Mouse (Mus musculus) T-helper 2 cell (primary cell): ENCODE results near the gene Rbm34.

Source experiments
- in situ Hi-C: fragments of 300-600 bp; cut with MboI, MseI; formaldehyde crosslinking; loops from one replicate; pipeline ENCODE4 v1.15.1; 2025; ENCODE audit warnings: high pct_unique_total_duplicates

The Rbm34 gene

GRCm38 (mm10) chr8:126920386-126920785, 50.5 kb downstream of the Rbm34 start:
- in situ Hi-C loops, result loop anchor here (10.0 kb wide), 1 partner anchor 346 kb away; no protein-coding TSS in a partner anchor

DNA sequence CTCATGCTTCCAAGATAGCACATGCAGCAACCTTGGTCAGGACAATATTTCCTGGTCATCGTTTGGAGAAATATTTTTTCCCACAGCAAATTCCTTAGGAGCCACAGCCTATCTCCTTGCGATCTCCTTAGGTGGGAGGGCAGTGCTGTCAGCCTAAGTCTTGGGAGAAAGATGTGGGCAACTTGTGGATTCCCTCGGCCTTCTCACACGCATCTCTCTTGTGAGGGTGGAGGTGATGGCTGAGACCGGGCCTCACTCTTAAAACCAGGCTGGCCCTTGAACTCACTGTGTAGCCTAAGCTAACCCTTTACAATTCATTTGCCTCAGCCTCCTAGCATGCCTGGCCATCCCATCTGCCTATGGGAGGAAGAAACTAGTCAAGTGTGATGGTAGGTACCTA, 51.2 kb downstream of the Rbm34 start:
- in situ Hi-C loops, result loop anchor here (10.0 kb wide), 2 partner anchors 345 to 735 kb away; no protein-coding TSS in a partner anchor

GRCm38 (mm10) chr8:126919255-126919654, 51.6 kb downstream of the Rbm34 start:
- in situ Hi-C loops, result loop anchor here (10.0 kb wide), 1 partner anchor 734 kb away; no protein-coding TSS in a partner anchor

DNA sequence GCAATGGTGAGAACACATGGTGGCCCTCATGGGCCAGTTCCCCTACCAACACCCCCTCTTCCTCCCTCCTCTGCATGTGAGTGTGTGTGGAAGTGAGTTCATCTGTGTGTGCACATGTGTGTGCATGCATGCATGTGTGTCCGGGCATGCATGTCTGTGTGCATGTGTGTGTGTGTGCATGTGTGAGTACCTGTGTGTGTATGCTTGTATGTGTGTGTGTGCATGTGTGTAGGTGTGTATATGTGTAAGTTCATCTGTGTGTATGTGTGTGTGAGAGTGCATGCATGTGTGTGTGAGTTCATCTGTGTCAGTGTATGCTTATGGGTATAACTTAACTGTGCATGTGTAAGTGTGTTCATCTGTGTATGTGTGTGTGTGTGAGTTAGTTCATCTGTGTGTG, 52.5 kb downstream of the Rbm34 start:
- in situ Hi-C loops, result loop anchor here (10.0 kb wide), 1 partner anchor 734 kb away; no protein-coding TSS in a partner anchor

- in situ Hi-C loops, result loop anchor here (10.0 kb wide), 1 partner anchor 733 kb away; no protein-coding TSS in a partner anchor
Measured at GRCm38 (mm10) chr8:126917179-126917905, 53.5 kb downstream of the Rbm34 start.

DNA sequence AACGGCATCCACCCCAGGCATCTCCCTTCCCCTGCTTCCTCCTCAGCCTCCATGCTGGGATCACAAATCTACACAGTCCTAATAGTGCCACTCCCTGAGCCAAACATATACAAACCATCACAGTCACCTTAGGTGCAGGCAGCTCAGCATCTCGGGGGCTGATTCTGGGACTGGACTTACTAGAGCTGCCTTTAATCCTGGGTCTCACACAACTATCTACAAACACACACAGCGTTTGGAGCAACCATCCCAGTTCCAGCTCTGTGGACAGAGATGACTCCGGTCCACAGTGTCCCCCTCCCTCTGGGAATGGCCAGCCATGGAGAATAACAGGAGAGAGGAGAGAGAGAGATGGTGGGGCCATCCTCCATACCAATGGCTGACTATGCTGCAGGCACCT, 54.3 kb downstream of the Rbm34 start:
- in situ Hi-C loops, result loop anchor here (10.0 kb wide), 1 partner anchor 732 kb away; no protein-coding TSS in a partner anchor

DNA sequence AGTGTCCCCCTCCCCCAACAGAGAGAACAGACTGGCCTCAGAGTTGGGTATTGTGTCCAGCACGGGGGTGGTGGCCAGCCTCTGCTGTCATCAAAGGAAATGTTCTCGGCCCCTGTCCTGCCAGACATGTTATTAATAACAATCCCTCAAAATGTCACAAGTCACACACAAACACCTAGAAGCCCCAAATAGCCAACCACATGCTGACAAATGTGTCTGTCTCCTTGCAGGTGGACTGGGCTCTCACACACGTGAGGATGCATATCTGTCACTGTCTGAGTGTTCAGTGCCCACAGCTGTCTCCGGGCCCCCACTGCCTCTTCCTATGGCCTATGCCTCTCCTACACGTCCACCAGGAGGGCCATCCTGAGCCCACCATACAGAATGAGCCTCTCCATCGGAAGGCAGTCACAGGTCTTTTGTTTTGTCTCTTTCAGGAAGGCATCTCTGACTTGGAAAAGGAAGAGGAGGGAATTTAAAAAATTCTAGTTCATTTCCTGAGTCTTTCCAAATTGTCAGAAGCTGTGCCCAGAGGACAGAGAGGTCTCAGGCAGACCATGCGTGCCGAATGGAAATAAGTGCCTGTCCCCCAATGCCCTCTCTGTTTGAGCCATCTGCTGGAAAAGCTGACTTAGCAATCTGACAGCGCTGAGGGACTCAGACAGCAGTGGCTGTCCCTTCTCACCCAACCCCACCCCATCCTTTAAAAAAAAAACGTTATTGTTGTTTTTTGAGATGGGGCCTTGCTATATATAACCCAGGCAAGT, 56.1 kb downstream of the Rbm34 start:
- in situ Hi-C loops, result loop anchor here (10.0 kb wide), 1 partner anchor 730 kb away; no protein-coding TSS in a partner anchor

DNA sequence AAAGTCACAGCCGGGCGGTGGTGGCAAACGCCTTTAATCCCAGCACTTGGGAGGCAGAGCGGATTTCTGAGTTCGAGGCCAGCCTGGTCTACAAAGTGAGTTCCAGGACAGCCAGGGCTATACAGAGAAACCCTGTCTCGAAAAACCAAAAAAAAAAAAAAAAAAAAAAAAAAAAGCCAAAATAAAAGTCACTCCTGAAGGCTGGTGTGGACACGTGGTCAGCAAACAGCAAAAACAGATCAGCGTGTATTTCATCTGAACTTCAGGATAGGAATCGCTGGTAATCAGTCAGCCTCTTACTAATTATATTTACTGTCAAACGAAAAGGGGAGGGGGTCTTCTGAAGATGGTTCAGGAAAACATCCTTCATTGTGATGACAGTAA, 56.8 kb downstream of the Rbm34 start:
- in situ Hi-C loops, result loop anchor here (10.0 kb wide), 1 partner anchor 729 kb away; no protein-coding TSS in a partner anchor

DNA sequence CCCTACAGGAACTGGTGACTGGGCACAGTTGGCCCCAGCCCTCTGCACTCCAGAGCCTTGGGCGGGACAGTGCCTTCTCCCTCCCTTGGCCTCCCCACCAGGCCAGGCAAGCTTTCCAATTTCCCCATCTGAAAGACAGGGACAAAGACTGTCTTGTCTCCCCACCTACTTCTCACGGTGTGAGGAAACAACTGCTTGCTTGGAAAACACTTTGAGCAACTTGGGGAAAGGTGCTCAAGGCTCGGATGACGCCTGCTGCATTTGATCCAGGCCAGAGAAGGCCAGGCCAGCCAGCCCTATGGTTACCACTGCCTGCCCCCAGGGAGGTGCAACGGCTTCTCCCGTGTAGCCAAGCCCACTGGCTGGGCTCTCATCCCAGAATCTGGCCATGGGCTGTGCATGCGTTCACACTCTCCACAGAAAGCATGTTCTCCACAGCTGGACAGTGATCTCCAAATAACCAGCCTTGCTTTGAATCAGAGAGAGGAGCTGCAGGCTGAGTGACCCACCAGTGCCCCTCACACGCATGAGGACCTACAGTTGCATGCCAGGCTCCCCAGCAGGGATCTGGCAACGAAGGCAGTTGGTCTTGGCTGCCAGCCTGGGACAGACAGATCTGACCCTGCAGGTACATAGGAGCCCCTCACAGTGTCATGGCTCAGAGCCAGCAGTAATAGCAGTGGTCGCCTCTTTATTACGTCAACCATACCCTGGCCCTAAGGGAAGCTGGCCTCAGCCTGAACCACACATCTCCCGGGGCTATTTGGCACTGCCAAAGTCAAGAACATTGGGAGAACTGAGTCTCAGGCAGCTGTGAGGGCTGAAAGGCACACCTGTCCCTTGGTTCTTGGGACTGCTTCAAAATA, 57.4 kb downstream of the Rbm34 start:
- in situ Hi-C loops, result loop anchor here (10.0 kb wide), 1 partner anchor 729 kb away; no protein-coding TSS in a partner anchor

- in situ Hi-C loops, result no loop called here
Measured at GRCm38 (mm10) chr8:126909371-126909802, 61.5 kb downstream of the Rbm34 start.

DNA sequence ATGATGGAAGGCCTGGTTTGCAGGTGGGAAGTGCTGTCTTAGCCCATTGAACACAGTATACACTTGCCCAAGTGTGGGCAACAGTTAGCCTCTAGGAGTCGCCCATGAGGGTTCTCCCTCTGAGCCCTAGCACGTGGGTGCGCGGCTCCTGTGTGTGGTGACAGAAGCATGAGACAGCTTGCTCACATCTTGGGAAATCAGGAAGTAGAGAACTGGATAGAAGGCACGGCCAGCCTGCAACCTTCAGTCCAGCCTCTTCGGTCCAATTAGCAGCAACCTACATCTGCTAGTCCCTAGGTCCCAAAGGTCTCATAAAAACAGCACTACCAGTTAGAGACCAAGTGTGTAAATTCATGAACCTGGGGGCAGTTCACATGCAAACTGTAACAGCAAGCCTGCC, 62.1 kb downstream of the Rbm34 start:
- in situ Hi-C loops, result no loop called here

DNA sequence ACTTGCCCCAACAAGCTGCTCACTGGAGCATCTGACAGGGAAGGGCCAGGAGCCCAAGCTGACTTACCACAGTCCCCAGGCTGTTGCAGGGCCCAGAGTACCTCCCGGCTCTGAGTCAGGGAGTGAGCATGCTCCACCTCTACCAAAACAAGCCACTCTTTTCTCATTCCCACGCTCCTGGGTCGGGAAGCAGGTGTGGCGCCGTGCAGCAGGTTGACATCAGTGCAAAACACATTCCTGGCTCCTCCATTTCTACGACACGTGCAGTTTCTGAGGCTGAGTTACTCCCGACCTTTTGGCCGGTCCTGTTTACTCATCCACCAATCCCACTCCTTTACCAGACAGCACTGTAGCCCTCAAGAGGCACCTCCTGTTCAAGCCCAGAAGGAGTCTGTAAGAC, 62.9 kb downstream of the Rbm34 start:
- in situ Hi-C loops, result no loop called here

- in situ Hi-C loops, result no loop called here
Measured at GRCm38 (mm10) chr8:126907374-126907773, 63.5 kb downstream of the Rbm34 start.

DNA sequence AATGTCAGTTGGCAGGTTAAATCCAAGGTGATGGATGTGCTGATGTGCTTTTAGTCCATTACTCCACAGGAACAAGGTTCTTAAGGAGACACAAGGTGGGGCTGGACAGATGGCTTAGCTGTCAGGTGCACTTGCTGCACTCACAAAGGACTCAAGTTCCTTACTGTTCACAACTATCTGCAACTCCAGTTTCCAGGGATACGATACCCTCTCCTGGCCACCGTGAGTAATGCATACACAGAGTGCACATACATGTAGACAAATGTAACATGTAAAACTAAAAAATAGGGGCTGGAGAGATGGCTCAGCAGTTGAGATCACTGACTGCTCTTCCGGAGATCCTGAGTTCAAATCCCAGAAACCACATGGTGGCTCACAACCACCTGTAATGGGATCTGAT, 65.5 kb downstream of the Rbm34 start:
- in situ Hi-C loops, result no loop called here

GRCm38 (mm10) chr8:126903927-126904326, 66.9 kb downstream of the Rbm34 start:
- in situ Hi-C loops, result no loop called here

DNA sequence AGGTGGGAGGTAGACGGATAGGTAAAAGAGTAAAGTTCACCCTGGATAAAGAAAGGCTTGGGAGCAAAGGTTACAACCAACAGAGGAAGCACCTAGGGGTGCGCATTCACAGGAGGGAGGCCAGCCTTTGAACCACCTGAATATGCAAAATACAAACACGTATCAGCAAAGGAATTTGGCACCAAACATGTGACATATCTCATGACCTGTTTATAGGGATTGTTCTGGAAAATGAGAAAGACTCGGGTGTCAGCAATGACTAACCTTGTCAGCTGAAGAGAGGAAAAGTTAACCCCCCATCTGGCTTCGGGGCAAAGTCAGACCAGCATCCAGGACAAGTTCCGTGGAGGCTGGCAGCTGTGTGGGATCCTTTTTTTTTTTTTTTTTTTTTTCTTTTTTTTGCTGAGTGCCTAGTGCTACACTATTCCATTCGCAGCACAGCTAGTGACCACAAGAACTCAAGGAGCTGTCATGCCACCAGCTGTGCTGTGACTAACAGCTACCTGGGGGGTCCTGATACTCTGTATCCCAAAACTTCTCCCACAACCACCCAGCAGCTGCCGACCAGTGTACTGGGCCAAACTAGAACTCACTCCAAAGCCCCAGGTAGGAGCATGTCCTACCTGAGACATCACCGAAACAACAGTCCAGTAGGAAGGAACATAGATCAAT, 67.5 kb downstream of the Rbm34 start:
- in situ Hi-C loops, result no loop called here

- in situ Hi-C loops, result no loop called here
Measured at GRCm38 (mm10) chr8:126901612-126902011, 69.3 kb downstream of the Rbm34 start.

GRCm38 (mm10) chr8:126901049-126901448, 69.8 kb downstream of the Rbm34 start:
- in situ Hi-C loops, result no loop called here
